Mouse (Mus musculus): Measurements from ENCODE around the gene Gm16181.

GRCm38 (mm10) chr17:35236390-35236746, 15.7 kb downstream of the Gm16181 start:
- TF ChIP-seq POLR2A (IDR thresholded peaks at IDR 0.05; ENCODE audit: low read depth, low read length) (no peak), CTCF (conservative IDR thresholded peaks at IDR 0.05; ENCODE audit: insufficient read depth, insufficient read length, low read depth, low read length) (peak; percentile 94)

All from kidney, adult 2 months (tissue).